Mouse (Mus musculus): Measurements from ENCODE around the gene Abcb1a.

Gene Abcb1a

DNA sequence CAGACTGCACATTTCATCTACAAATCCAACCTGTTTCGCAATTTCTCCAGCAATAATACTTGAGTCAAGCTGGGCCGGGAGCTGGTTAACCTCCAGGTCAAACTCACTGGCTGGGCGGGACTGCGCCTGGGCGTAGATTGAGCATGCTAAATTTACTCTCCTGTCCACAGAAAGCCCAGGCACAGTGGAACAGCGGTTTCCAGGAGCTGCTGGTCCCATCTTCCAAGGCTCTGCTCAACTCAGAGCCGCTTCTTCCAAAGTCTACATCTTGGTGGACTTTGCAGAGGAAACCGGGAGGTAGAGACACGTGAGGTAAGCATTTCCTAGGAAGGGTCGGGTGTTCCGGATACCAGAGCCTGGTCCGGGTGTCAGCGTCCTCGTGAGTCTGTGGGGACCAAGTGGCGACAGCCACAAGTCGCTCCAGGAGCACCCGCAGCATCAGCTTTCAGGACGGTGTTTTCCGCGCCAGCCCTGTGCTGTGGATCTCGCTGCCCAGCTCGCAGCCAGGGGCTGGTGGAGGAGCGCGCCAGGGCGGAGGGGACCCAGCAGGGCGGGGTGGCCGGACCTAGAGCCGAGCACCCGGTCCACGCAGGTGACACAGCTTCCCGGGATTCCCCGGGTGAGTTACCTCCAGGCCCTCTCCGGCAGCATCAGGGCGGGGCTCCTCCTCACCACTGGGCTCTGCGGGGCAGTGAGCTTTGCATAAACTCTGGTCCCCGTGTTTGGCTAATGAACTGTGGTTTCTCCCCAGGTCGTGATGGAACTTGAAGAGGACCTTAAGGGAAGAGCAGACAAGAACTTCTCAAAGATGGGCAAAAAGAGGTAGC lies at the start of gene Abcb1a:
TSS of gene Abcb1a (plus strand) at position 167 of the 827 bp plus-strand sequence.
- peak; percentile 5 to 21 for DNase-seq

GRCm38 (mm10) chr5:8622071-8622595 lies 37.7 kb upstream of the Abcb1a start:
- DNase-seq, result peak; percentile 68 to 74

GRCm38 (mm10) chr5:8622596-8623231 lies 37.2 kb upstream of the Abcb1a start, which contains the start of gene Rundc3b:
TSS of gene Rundc3b (minus strand) at chr5:8622952.
- peak; percentile 95 to 96 for DNase-seq

DNA sequence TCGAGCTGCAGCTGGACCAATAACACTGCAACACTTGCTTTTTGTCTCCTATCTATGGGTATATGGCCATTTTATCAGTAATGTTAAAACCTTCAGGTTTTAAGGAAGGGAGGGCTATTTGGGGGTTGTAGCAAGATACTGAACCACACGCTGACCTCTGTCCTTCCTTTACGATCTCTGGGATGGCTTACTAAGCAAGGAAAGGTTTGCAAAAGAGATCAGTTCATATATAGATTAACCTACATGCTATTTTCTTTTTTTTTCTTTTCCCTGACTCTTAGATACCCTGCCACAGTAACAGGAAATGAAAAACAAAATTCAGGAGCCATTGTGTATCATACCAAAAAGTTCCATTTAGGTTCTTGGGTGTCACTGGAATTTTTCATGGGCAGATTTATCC lies 27.0 kb upstream of the Abcb1a start:
- no peak for DNase-seq

DNA sequence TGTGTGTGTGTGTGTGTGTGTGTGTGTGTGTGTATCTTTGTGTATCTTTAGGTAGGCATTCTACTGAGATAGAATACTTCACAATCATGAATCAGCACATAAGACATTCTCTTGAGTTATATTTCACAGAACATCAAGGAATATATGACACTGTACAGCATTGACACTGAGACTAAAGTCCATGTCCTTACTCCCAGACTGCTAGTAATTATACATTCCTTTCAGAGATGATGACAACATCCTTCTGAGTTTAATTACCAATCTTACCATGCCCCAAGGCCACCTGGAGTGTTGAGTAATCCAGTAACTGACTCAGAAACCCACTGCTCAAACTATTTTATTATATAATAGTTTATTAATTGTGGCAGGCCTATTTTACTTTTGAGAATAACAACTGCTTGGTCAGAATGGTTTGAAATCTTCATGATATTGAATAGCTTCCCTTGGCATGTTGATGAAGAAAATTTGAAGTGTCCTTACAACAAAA lies 25.3 kb upstream of the Abcb1a start:
- no peak for DNase-seq

- no peak for DNase-seq
Measured at GRCm38 (mm10) chr5:8648300-8648699, 11.6 kb upstream of the Abcb1a start.

GRCm38 (mm10) chr5:8648774-8649173 lies 11.1 kb upstream of the Abcb1a start:
- no peak for DNase-seq

GRCm38 (mm10) chr5:8652085-8652484 lies 7.8 kb upstream of the Abcb1a start:
- no peak for DNase-seq

DNA sequence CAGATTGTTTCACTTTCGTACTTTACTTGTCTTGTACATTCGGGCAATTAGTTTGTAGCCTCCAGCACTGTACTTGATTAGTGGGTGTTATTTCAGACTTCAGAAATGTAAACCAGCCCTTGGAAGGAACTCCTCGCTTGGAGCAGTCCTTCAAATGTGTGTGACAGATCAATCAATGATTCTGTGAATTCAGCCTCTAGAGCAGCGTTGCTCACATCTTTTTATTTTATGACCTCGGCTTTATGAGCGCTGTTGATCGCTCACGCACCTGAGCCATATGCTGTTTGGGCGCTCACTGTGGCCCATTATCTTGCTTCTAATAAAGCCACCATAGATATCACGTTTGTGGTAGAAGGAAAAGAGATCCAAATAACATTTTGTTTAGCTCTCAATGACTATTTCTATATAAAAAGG lies 868 bp downstream of the Abcb1a start:
- no peak for DNase-seq

GRCm38 (mm10) chr5:8664678-8665077 lies 4.8 kb downstream of the Abcb1a start:
- no peak for DNase-seq

GRCm38 (mm10) chr5:8667758-8668474 lies 8.0 kb downstream of the Abcb1a start:
- no peak for DNase-seq

DNA sequence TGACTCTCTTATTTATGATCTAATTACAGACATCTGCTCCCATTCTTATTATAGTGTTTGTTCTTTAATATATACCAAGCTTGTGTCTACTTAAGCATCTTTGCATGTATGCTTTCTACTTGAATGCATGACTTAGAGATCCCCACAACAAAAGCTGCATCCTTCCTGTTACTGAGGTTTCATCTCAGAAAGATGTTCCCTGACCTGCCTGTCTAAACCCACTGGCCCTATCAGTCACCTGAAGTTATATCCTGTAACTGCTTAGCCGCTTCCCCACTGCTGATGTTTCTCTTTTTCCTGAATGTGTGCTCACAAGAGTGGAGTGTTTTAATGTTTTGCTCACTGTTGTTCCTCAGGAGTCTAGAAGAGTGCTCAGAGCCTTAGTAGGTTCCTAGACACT lies 9.7 kb downstream of the Abcb1a start:
- DNase-seq, result no peak

DNA sequence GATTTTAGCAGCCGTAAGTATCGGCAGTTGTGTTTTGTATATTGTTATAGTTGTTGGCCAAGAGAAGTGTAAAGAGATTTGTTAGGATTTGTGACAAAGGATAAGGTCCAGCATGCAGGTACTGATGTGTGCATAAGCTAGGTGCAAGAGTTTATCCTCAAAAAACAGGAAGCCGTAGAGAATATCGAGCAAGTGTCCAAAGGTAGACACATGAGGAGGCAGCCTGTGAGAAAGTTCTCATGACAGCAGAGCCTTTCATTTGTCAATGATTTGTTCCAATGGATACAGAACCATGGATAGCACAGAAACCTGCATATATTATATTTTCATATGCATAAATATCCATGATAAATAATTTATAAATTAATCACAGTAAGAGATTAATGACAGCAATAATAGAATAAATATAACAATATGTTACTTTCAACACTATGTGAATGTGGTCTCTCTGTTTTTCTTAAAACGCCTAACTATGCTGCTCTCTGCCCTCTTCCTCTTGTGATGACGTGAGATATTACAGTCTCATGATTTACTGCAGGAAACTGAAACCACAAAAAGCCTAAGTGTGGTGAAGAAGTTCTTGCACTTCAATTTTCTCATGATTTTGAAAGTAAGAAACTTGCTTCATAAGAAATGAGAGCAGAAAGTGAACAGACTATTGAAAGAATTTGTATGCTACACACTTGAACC lies 15.5 kb downstream of the Abcb1a start:
- DNase-seq, result no peak

DNA sequence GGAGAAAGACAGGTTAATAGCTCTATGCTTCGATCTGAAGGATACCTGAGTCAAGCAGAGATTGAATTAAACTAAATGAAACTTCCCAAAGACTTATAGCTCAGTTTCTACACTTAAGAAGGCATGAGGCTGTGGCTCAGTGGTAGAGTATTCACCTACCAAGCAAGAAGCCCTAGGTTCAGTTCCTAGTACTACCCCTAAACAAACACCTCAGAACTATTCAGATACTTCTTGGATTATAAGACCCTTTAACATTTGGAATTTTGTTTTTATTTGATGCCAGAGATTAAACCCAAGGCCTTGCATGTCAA lies 16.0 kb downstream of the Abcb1a start:
- no peak for DNase-seq

GRCm38 (mm10) chr5:8681166-8681565 lies 21.3 kb downstream of the Abcb1a start:
- DNase-seq, result no peak

DNA sequence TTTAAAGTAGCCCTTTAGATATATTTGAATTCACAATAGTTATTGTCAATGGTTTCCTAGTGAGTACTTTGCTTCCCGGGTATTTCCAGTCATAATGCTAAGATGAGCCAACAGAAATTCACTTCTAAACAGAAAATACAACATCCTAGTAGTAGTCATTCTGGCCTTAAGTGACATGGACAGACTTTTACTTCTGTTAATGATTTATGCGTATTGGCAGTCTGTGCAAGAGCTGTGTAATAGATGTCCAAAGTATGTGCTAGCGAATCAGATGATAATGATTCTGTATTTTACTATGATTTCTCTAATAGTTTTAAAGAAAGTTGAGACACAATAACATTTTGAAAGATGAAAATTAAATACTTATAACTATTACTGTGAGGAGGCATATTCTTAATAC lies 23.8 kb downstream of the Abcb1a start:
- no peak for DNase-seq

- no peak for DNase-seq
Measured at GRCm38 (mm10) chr5:8686071-8686470, 26.2 kb downstream of the Abcb1a start.

DNA sequence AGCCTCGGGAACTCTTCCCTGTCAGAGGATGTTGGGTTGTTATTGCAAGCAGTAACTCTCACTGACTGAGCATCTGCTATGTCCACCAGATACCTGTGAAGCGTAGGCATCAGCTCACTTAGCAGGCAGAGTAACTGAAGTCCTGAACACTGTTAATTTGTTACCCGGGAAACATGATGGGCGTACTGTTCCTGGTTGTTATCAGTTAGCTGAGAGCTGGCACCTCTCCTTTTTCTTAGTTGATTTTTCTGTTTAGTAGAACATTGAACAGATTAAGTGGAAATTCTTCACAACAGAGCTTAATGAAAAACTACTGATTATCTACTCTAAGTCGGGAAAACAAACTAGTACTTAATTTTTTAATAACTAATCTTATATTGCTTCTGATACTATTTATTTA lies 27.7 kb downstream of the Abcb1a start:
- no peak for DNase-seq

- no peak for DNase-seq
Measured at GRCm38 (mm10) chr5:8716061-8716460, 56.2 kb downstream of the Abcb1a start.

DNA sequence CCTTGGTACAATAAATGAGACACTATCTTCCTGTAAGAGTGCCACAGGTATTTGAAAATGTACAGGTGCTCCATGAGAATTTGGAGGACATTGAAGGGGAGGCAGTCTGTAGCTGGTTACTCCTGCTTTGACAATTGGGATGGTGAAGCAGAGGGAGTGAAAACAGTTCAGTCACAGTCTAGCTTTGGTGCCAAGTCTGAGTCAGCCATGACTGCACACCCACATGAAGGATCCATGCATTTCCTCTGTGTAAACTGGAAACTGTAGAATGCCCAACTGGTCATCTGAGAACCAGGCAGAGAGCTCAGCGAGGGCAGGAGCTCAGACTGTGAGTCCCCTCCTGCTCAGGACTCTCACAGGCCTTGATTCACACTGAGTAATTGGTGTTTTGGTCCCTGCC lies 59.7 kb downstream of the Abcb1a start:
- no peak for DNase-seq

DNA sequence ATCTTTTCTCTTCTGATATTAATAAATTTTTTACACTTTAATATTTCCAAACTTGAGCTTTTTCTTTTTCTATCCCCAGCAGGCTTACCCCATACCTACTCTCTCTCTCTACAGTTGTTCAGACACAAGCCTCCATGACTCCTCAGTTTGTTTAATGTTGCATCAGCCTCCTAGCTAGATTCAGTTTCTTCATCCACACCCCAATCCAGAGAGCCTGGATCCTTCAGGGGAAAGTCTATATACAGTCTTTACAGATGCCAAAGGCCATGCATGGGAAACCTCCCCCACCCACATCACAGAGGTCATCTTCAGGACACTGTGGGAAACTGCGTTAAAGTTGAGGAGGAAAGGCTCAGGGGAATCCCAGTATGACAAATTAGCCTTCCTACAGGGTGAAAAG lies 62.3 kb downstream of the Abcb1a start:
- DNase-seq, result no peak

DNA sequence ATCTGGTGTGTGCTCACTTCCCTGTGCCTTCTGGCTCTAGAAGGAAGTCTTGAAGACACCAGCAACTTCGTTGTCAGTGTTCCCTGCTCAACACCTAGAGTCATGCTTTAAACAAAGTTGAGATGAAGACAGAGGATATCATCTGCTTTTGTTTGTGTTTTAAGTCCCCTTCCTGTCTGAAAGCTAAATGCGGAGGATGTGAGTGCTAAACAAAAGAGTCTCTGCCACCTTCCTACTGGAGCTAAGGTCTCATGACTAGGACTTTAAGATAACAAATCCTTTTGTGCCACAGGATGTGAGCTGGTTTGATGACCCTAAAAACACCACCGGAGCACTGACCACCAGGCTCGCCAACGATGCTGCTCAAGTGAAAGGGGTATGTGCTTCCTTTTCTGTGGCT lies 63.0 kb downstream of the Abcb1a start:
- no peak for DNase-seq

DNA sequence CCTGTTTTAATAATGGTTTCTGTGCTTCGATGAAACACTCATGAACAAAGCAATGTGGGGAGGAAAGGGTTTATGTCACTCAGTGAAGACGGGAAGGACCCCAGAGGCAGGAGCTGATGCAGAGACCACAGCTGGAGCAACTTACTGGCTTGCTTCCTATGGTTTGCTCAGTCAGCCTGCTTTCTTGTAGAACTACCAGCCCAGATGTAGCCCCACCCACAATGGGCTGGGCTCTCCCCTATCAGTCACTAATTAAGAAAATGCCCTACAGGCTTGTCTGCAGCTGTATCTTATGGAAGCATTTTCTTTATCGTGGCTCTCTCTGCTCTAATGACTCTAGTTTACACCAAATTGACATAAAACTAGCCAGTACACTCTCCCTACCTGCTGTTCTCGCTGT lies 67.9 kb downstream of the Abcb1a start:
- no peak for DNase-seq
